Mouse (Mus musculus) skeletal muscle tissue, adult 2 months (tissue): ENCODE measurements around the gene Olfr465-ps1.

Source experiments
- DNase-seq: peaks from one replicate; pipeline ENCODE4 v3.0.0-alpha.2; 2012; ENCODE audit warnings: low read depth, low spot score

The Olfr465-ps1 gene

GRCm38 (mm10) chr13:65137789-65138188, at the start of gene Olfr465-ps1:
Gene Olfr465-ps1, plus strand, starts transcription at chr13:65138089.
- no peak for DNase-seq

GRCm38 (mm10) chr13:65095923-65096322, 42.0 kb upstream of the Olfr465-ps1 start:
- no peak for DNase-seq

GRCm38 (mm10) chr13:65097018-65097417, 40.9 kb upstream of the Olfr465-ps1 start:
- no peak for DNase-seq

- DNase-seq, result no peak
These were observed 37.2 kb upstream of the Olfr465-ps1 start for GRCm38 (mm10) chr13:65100678-65101077.

GRCm38 (mm10) chr13:65101232-65101631, 36.7 kb upstream of the Olfr465-ps1 start:
- no peak for DNase-seq

- no peak for DNase-seq
These were observed 25.9 kb upstream of the Olfr465-ps1 start for GRCm38 (mm10) chr13:65111961-65112360.

GRCm38 (mm10) chr13:65112459-65113110, 25.3 kb upstream of the Olfr465-ps1 start, which contains the start of gene Mfsd14b:
Gene Mfsd14b, minus strand, starts transcription at chr13:65112975.
- peak; percentile 78 for DNase-seq

- no peak for DNase-seq
These were observed 24.6 kb upstream of the Olfr465-ps1 start for GRCm38 (mm10) chr13:65113239-65113638.

- no peak for DNase-seq
These were observed 16.9 kb upstream of the Olfr465-ps1 start for GRCm38 (mm10) chr13:65120984-65121383.

- DNase-seq, result no peak
These were observed 15.8 kb upstream of the Olfr465-ps1 start for GRCm38 (mm10) chr13:65122111-65122510.

- DNase-seq, result no peak
These were observed 10.6 kb upstream of the Olfr465-ps1 start for GRCm38 (mm10) chr13:65127063-65127847.

GRCm38 (mm10) chr13:65149940-65150339, 12.1 kb downstream of the Olfr465-ps1 start, which contains the start of gene Olfr466:
Gene Olfr466, plus strand, starts transcription at chr13:65150240.
- no peak for DNase-seq

GRCm38 (mm10) chr13:65174102-65174501, 36.2 kb downstream of the Olfr465-ps1 start:
- DNase-seq, result no peak

- DNase-seq, result peak; percentile 3
These were observed 38.0 kb downstream of the Olfr465-ps1 start for GRCm38 (mm10) chr13:65175734-65176471.

GRCm38 (mm10) chr13:65176472-65177091, 38.7 kb downstream of the Olfr465-ps1 start:
- DNase-seq, result no peak
